Mouse (Mus musculus): ENCODE results near the gene Cip2a. TPM values are rescaled to one million over a fixed set of nuclear protein-coding genes. Genes with fewer than 3 reads are reported as not detected.
A peak's percentile ranks its signal among the peaks of the same experiment; 100 is the strongest.

Cip2a gene
- polyA plus RNA-seq, 1 experiment from 2014 or later: 24.4 TPM

DNA sequence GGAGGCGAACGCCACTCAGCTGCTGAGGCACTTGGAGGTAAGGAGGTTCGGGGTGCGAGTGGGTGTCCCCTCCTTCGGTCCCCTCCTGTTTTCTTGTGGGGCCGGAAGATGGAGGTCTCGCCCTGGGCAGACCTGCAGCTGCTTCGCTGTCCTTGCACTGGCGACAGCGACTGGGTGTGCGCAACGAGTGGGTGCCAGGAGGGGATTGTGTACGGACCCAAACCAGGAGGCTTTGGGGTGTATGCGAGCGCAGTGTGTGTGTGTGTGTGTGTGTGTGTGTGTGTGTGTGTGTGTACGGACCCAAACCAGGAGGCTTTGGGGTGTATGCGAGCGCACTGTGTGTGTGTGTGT lies 333 bp downstream of the Cip2a start:
- peak overlapping the region; percentile 73 for H3K4me2 ChIP-seq (ENCODE audit: low read depth, low read length)
- no peaks in the 10 kb centered on the region for H3K27me3 ChIP-seq (replicated peaks; ENCODE audit: control insufficient read depth, insufficient read depth, low read length)
- peak overlapping the region; percentile 28; the same call in 1 of the 2 replicates for H3K27ac ChIP-seq (replicated peaks; ENCODE audit: low read depth, low read length)
- peaks cover 5% of the 10 kb centered on the region; the same call in 1 of the 2 replicates for H3K36me3 ChIP-seq (ENCODE audit: control insufficient read depth, insufficient read depth, low read length)
- under 1% methylated on average over 15 of the region's 18 CpGs for WGBS
- H3K4me3 ChIP-seq (ENCODE audit: low read depth, low read length): peak overlapping the region; percentile 95
- H3K9ac ChIP-seq (ENCODE audit: low read depth, low read length): peak overlapping the region; percentile 99
- no peak for DNase-seq (ENCODE audit: low spot score)
- ATAC-seq (ENCODE audit: low read depth): peak; percentile 15
- no peaks in the 10 kb centered on the region for H3K9me3 ChIP-seq (ENCODE audit: control insufficient read depth, low read length)
- H3K4me1 ChIP-seq (ENCODE audit: control insufficient read depth, insufficient read depth, low read length): peaks cover 8% of the 10 kb centered on the region

DNA sequence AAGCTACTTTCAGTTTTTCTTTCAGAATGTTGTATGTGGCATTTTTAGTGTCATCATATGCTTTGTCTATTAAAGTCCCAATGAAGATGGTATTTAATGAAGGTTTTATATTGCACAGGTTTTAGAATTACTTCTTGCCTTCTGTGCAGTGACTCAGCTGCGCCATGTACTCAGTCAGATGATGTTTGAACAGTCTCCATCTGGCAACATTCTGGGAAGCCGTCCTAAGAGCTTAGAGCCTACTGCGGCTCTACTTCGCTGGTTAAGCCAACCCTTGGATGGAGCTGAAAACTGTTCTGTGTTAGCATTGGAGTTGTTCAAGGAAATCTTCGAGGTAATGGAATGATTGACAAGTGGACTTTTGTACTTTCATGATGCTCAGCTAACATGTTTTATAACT lies 10.2 kb downstream of the Cip2a start:
- 96% methylated on average over 5 of the region's 5 CpGs for WGBS
- ATAC-seq (ENCODE audit: low read depth): no peak
- DNase-seq (ENCODE audit: low spot score): no peak
- Histone ChIP-seq H3K27me3 (replicated peaks; ENCODE audit: control insufficient read depth, insufficient read depth, low read length) (no peaks in the 10 kb centered on the region), H3K4me1 (ENCODE audit: control insufficient read depth, insufficient read depth, low read length) (no peaks in the 10 kb centered on the region), H3K4me2 (ENCODE audit: low read depth, low read length) (no peak overlapping the region), H3K9me3 (ENCODE audit: control insufficient read depth, low read length) (no peaks in the 10 kb centered on the region), H3K9ac (ENCODE audit: low read depth, low read length) (no peak overlapping the region), H3K36me3 (ENCODE audit: control insufficient read depth, insufficient read depth, low read length) (peaks cover 45% of the 10 kb centered on the region), H3K27ac (replicated peaks; ENCODE audit: low read depth, low read length) (no peak overlapping the region), H3K4me3 (ENCODE audit: low read depth, low read length) (no peak overlapping the region)

DNA sequence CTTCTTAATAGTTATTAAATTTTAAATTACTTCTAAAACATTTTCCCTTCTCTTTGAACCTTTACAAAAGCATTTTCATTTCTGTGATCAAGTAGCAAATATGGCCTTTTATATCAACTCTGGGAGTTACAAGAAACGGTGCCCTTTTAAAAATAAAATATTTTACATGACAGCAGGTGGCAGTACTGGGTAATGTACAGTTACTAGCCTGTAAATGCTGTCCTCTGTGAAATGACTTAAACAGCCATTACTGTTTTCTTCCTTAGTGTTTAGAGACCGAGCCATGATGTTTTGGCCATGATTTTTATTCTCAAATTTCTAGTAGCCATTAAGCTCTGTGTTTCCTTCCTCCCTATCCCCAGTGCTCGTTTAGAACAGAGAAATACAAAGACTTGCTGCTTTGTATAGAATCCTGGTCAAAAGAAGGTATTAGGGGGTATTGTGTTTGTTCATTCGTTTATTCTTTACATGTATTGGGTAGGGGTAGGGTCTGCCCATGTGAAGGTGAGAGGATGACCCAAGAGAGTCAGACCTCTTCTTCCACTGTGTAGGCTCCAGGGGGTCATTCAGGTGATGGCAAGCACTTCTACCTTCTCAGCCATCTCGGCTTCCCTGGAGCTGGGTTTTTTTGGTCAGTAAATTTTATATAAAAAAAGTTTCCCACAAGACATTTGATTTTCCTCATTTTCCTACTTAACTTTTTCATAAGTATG lies 22.8 kb downstream of the Cip2a start:
- ATAC-seq (ENCODE audit: low read depth): no peak
- H3K9me3 ChIP-seq (ENCODE audit: control insufficient read depth, low read length): no peaks in the 10 kb centered on the region
- H3K4me1 ChIP-seq (ENCODE audit: control insufficient read depth, insufficient read depth, low read length): no peaks in the 10 kb centered on the region
- 82% methylated on average over 5 of the region's 5 CpGs for WGBS
- H3K9ac ChIP-seq (ENCODE audit: low read depth, low read length): no peak overlapping the region
- no peak overlapping the region for H3K4me3 ChIP-seq (ENCODE audit: low read depth, low read length)
- no peaks in the 10 kb centered on the region for H3K27me3 ChIP-seq (replicated peaks; ENCODE audit: control insufficient read depth, insufficient read depth, low read length)
- peaks cover 38% of the 10 kb centered on the region for H3K36me3 ChIP-seq (ENCODE audit: control insufficient read depth, insufficient read depth, low read length)
- H3K27ac ChIP-seq (replicated peaks; ENCODE audit: low read depth, low read length): no peak overlapping the region
- DNase-seq (ENCODE audit: low spot score): peak; percentile 53
- no peak overlapping the region for H3K4me2 ChIP-seq (ENCODE audit: low read depth, low read length)

DNA sequence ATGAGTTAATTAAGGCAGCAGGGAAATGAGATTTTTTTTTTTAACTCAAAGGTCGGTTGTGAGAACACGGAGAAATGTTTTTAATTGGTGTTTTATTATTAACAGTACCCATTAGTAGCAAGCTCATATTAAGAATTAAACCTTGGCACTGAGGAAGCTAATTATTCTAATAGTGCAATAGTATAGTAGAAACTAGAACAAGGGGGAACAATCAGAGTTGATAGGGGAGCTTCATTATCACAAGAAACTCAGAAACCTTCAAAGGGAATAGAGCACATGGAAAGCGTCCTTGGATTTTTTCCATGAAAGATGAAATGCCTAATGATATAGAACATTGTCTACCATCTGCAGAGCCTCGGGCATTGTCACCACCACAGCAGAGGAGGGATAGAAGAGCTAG lies 41.9 kb downstream of the Cip2a start:
- H3K4me1 ChIP-seq (ENCODE audit: control insufficient read depth, insufficient read depth, low read length): no peaks in the 10 kb centered on the region
- no peak overlapping the region for H3K4me3 ChIP-seq (ENCODE audit: low read depth, low read length)
- no peaks in the 10 kb centered on the region for H3K36me3 ChIP-seq (ENCODE audit: control insufficient read depth, insufficient read depth, low read length)
- no peaks in the 10 kb centered on the region for H3K9me3 ChIP-seq (ENCODE audit: control insufficient read depth, low read length)
- DNase-seq (ENCODE audit: low spot score) (no peak), ATAC-seq (ENCODE audit: low read depth) (no peak)
- H3K27me3 ChIP-seq (replicated peaks; ENCODE audit: control insufficient read depth, insufficient read depth, low read length): no peaks in the 10 kb centered on the region
- 76% methylated on average over 4 of the region's 4 CpGs for WGBS
- H3K27ac ChIP-seq (replicated peaks; ENCODE audit: low read depth, low read length): no peak overlapping the region
- no peak overlapping the region for H3K9ac ChIP-seq (ENCODE audit: low read depth, low read length)
- no peak overlapping the region for H3K4me2 ChIP-seq (ENCODE audit: low read depth, low read length)

DNA sequence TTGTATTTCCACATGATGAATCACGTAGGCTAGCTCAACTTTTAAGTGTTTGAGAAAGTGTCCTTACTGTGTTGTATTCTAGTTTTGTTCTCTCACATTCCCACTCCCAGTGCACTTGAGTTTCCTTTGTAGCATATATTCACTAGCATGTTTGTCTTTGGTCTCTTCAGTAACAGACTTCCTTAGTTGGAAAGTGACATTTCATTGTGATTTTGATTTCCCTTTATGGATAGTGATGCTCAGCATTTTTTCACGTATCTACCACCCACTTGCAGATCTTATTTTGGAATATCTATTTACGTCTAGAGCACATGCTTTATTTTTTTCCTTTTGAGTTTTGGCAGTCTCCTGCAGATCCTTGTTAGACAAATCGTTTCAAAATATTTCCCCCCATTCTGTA lies 43.8 kb downstream of the Cip2a start:
- Histone ChIP-seq H3K9me3 (ENCODE audit: control insufficient read depth, low read length) (no peaks in the 10 kb centered on the region), H3K36me3 (ENCODE audit: control insufficient read depth, insufficient read depth, low read length) (no peaks in the 10 kb centered on the region), H3K9ac (ENCODE audit: low read depth, low read length) (no peak overlapping the region), H3K4me3 (ENCODE audit: low read depth, low read length) (no peak overlapping the region), H3K4me2 (ENCODE audit: low read depth, low read length) (no peak overlapping the region), H3K27ac (replicated peaks; ENCODE audit: low read depth, low read length) (no peak overlapping the region), H3K27me3 (replicated peaks; ENCODE audit: control insufficient read depth, insufficient read depth, low read length) (no peaks in the 10 kb centered on the region), H3K4me1 (ENCODE audit: control insufficient read depth, insufficient read depth, low read length) (no peaks in the 10 kb centered on the region)
- 73% methylated on average over 4 of the region's 4 CpGs for WGBS
- no peak for ATAC-seq (ENCODE audit: low read depth)
- DNase-seq (ENCODE audit: low spot score): no peak

DNA sequence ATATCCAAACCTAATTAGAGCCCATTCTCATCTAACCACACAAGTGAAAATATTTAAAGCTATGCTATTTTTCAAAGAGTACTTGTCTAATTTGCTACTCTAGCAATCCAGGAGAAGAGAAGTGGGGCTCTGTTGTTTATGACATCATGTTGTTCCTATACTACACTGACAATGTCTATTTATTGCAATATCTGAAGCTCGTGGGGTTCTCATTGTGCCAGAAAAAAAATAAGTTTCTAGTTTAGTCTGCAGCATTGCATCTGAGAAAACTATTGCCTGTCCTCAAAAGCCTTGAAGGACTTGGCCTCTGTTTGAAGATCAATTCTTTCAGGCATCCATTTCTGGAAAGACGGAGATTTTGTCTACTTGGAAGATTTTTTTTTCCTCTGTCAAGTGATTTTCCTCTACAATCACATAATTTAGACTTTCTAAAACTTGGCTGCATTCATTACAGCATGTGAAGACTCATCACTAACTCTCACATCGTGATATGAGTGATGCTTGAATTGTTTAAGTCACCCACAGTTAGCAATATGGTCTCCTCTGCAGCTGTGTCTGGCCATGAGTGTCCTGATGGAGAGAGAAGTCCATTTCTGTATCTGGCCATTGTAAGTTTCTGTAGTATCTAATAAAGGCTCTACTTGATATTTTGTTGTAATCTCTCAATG lies 46.7 kb downstream of the Cip2a start:
- Histone ChIP-seq H3K27me3 (replicated peaks; ENCODE audit: control insufficient read depth, insufficient read depth, low read length) (no peaks in the 10 kb centered on the region), H3K9ac (ENCODE audit: low read depth, low read length) (no peak overlapping the region), H3K4me3 (ENCODE audit: low read depth, low read length) (no peak overlapping the region), H3K27ac (replicated peaks; ENCODE audit: low read depth, low read length) (no peak overlapping the region), H3K36me3 (ENCODE audit: control insufficient read depth, insufficient read depth, low read length) (no peaks in the 10 kb centered on the region), H3K4me2 (ENCODE audit: low read depth, low read length) (no peak overlapping the region), H3K4me1 (ENCODE audit: control insufficient read depth, insufficient read depth, low read length) (no peaks in the 10 kb centered on the region), H3K9me3 (ENCODE audit: control insufficient read depth, low read length) (no peaks in the 10 kb centered on the region)
- 79% methylated on average over 3 of the region's 3 CpGs for WGBS
- ATAC-seq (ENCODE audit: low read depth): no peak
- DNase-seq (ENCODE audit: low spot score): no peak

DNA sequence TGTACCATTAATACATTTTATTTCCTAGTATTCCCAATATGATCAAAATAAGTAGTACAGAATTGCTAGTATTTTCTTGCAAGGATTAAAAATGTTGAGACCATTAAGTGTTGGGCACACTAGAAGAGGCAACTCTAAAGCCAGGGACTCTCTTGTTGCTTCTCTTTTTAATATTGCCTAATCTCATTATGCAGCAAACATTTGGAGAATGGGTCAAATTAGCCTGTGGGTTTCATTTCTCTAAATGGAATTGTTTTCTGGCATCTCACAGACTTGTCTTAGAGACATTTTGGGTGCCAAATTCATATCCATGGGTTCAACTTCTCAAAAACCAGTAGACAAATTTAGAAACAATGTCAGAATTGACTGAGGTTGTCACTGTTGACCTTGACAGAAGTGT lies 55.2 kb downstream of the Cip2a start:
- Histone ChIP-seq H3K4me3 (ENCODE audit: low read depth, low read length) (no peak overlapping the region), H3K9ac (ENCODE audit: low read depth, low read length) (no peak overlapping the region), H3K4me1 (ENCODE audit: control insufficient read depth, insufficient read depth, low read length) (no peaks in the 10 kb centered on the region), H3K27me3 (replicated peaks; ENCODE audit: control insufficient read depth, insufficient read depth, low read length) (no peaks in the 10 kb centered on the region), H3K4me2 (ENCODE audit: low read depth, low read length) (no peak overlapping the region), H3K36me3 (ENCODE audit: control insufficient read depth, insufficient read depth, low read length) (no peaks in the 10 kb centered on the region), H3K9me3 (ENCODE audit: control insufficient read depth, low read length) (no peaks in the 10 kb centered on the region), H3K27ac (replicated peaks; ENCODE audit: low read depth, low read length) (no peak overlapping the region)
- no peak for DNase-seq (ENCODE audit: low spot score)
- ATAC-seq (ENCODE audit: low read depth): no peak

DNA sequence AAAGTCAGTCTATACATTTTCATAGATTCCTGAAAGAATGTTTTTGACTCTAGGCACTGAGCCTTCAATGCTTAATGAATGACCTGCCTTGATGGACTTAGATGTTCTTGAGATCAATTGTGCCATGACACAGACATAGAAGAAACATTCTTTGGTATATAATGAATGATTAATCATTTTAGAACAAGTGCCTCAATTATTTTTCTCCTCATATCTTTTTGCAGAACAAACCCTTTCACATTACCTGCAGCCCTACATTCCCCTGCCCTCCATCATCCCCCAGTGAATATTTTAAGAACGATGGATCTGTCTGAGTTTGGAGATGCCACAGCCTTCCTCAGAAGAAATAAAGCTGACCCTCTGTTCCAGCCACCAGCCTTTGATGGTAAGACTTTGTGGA lies 63.2 kb downstream of the Cip2a start, which contains the start of gene Myh15:
TSS of gene Myh15 (plus strand) at position 301 of the 400 bp plus-strand sequence.
- Histone ChIP-seq H3K4me2 (ENCODE audit: low read depth, low read length) (no peak within 1 kb of the TSS), H3K9me3 (ENCODE audit: control insufficient read depth, low read length) (no peaks in the 10 kb centered on the region), H3K27me3 (replicated peaks; ENCODE audit: control insufficient read depth, insufficient read depth, low read length) (no peaks in the 10 kb centered on the region), H3K4me1 (ENCODE audit: control insufficient read depth, insufficient read depth, low read length) (no peaks in the 10 kb centered on the region), H3K36me3 (ENCODE audit: control insufficient read depth, insufficient read depth, low read length) (no peaks in the 10 kb centered on the region), H3K9ac (ENCODE audit: low read depth, low read length) (no peak within 1 kb of the TSS), H3K27ac (replicated peaks; ENCODE audit: low read depth, low read length) (no peak within 1 kb of the TSS), H3K4me3 (ENCODE audit: low read depth, low read length) (no peak within 1 kb of the TSS)
- 70% methylated on average over 1 of the region's 1 CpGs for WGBS
- DNase-seq (ENCODE audit: low spot score) (no peak), ATAC-seq (ENCODE audit: low read depth) (no peak)
